Mouse (Mus musculus) retina, postnatal 1 day (tissue): ENCODE data around the gene Ccdc113.
A peak's percentile ranks its signal among the peaks of the same experiment; 100 is the strongest.
"Not testable (repeated sequence)": the region's sequence is repeated elsewhere in the genome, so short reads cannot be mapped to it uniquely, and the experiment has no call there.

ENCODE experiments used
- DNase-seq: peaks from one replicate; pipeline ENCODE4 v3.0.0-alpha.2; 2012

Gene Ccdc113

GRCm38 (mm10) chr8:95542191-95542590 is 8.3 kb downstream of the Ccdc113 start:
- DNase-seq: no peak

GRCm38 (mm10) chr8:95543065-95543464 is 9.2 kb downstream of the Ccdc113 start:
- no peak for DNase-seq

DNA sequence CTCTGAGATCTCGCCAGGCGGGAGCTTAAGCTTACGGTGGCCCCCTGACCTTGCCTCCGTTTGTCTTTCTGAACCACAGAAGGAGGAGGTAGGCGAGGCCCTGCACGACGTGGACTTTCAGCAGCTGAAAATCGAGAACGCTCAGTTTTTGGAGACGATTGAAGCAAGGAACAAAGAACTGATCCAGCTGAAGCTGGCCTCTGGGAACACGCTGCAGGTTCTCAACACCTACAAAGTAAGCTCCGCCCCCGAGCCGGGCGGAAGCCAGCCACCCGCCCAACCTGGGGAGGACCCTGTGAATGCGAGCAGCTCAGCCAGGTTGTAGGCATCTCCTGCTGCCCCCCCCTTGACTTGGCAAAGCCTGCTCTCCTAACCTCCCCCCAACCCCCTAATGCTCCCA is 11.9 kb downstream of the Ccdc113 start:
- no peak for DNase-seq

DNA sequence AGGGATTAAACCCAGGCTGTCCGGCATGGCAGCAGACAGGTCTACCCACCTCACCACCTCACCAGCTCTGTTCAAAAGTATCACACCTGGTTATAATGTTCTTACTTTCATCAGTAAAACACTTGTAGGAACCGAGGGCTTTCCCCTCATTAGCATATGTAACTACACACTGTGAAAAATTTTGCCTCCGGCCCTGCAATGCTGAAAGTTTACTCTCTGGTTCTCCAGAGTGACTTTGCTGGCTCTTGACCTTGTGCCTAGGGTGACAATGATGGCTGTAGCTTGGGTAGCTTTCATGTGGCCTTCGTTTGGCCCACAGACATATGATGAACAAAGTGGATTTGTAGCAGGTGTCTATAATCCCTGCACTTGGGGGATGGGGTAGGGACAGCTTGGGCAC is 13.1 kb downstream of the Ccdc113 start:
- DNase-seq: no peak

- DNase-seq: no peak
These were observed 14.0 kb downstream of the Ccdc113 start for GRCm38 (mm10) chr8:95547931-95548330.

DNA sequence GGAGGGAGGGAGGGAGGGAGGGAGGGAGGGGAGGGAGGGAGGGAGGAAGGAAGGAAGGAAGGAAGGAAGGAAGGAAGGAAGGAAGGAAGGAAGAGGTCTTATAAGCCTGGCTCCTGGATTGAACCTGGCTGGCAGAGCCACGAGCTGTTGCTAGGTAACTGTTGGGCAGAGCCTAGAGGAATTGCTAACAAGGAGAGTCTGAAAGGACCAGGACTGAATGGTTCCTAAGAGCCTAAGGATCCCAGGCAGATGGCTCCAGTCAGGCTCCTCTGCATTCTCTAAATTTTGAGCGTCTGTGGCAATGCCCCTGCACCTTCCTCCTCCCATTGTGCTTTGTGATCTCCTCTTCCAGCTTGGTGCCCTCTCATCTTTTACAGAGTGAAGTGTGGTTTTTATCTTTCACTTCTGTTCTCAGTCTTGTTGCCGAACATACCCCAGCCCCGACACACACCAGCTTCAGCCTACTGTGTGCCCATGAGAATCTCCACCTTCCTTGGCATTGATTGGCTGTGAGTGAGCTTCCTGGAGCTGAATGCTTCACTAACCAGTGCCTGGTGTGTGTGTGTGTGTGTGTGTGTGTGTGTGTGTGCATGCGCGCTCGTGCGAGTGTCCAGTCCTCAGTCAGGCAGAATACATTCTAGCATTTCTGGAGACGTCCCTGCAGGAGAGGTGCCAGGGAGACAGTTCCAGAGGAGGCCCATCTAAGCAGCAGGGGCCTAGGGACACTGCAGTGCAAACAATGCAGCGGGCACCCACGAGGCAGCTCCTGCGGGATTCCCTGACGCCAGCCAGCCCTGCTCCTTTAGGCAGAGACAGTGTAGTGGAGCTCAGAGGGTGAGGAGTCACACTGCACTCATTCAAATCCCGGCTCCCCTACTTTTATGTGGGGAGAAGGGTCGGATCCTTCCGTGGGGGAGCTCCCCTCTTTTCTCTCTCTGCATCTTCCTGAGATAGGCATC is 16.3 kb downstream of the Ccdc113 start:
- DNase-seq: peak; percentile 43

DNA sequence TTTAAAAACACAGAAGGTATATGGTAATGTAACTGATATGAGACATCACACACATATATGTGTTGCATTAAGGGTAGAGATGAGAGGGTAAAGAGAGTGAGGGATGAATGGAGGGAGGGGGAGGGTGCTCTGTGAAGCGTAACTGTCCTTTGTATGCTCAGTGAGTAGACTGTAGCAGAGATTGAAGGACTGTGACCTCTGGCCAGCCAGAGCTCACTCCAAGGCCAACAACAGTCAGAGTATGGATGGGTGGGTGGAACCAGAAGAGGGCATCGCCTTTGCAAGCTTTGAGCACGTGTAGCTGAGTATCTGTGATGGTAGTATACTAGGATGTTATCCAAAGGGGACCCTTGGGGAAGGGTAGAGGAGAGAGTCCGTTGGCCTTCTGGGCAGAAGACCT is 17.7 kb downstream of the Ccdc113 start:
- no peak for DNase-seq

- DNase-seq: no peak
These were observed 22.1 kb downstream of the Ccdc113 start for GRCm38 (mm10) chr8:95555963-95556362.

GRCm38 (mm10) chr8:95566217-95566616 is 32.3 kb downstream of the Ccdc113 start:
- peak; percentile 52 for DNase-seq

- peak; percentile 27 for DNase-seq
These were observed 32.9 kb downstream of the Ccdc113 start for GRCm38 (mm10) chr8:95566809-95567208.

DNA sequence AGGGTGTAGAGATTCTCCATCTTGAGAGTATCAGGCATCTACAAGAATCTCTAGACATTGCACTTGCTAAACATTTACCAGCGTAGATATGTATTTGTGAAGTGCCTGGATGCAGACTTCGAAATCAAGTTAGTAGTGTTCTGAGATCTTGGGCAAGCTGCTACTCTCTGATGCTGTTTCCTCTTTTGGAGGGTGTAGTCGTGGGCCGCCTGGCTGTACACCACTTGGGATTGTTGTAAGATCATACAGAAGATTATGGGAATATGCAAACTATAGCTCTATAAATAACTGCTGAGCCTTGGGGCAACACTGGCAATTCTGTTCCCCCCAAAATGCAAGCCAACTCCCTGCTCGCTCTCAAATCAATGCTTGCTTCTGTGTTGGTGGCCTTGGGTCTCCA is 39.3 kb downstream of the Ccdc113 start:
- DNase-seq: no peak

DNA sequence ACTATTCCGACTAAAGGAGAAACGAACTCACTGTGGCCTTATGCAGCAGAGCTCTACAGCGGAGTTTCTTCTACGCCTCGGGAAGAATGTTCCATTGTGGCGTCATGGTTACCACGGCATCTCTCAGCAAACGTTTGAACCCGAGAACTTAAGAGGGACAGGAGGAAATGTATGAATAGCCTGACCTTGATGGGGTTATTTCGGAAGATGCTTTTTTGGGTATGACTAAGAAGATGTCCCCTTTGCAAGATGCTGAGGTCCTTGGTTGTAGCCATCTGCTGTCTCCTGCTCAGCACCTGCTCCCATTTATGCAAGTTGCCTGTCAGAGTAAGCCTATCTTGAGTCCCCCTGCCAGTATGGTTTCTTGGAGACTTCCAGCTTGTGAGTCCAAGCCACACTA is 42.4 kb downstream of the Ccdc113 start, which contains the start of gene Prss54:
Gene Prss54 (minus strand): TSS at position 101 of the 400 bp plus-strand sequence.
- DNase-seq: no peak

DNA sequence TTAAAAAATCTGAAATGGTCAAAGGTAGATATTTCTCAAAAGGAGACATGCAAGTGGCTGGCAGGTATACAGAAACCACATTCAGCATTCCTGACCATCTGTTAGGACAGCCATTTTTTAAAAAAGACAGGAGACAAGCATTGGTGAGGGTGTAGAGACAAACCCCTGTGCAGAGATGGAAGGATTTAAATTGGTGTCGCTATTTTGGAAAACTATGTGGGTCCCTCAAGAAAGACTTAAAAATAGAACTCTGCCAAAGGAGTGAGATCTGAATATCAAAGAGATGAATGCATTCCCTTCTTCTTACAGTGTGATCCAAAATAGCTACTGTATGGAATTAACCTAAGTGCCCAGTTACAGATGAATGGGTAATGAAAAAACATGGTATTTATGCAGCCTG is 53.5 kb downstream of the Ccdc113 start:
- no peak for DNase-seq

GRCm38 (mm10) chr8:95589282-95589681 is 55.4 kb downstream of the Ccdc113 start:
- DNase-seq: no peak

DNA sequence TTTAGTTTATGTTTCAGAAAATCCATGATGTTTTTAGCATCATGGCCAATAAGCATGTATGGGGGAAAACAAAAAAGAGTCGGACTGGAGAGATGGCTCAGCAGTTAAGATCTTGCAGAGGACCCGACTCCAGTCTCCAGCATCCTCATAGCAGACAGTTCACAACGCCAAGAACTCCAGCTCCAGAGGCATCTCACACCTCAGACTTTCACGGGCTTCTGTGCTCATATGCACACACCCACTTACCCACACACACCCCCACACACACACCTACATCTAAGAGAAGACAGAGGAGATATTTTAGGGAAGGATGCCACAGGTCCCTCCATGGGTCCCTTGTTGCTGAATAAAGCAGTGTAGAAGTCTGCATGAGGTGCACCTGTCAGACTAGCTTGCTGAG is 56.7 kb downstream of the Ccdc113 start:
- no peak for DNase-seq

GRCm38 (mm10) chr8:95592131-95592780 is 58.4 kb downstream of the Ccdc113 start:
- DNase-seq: no peak

DNA sequence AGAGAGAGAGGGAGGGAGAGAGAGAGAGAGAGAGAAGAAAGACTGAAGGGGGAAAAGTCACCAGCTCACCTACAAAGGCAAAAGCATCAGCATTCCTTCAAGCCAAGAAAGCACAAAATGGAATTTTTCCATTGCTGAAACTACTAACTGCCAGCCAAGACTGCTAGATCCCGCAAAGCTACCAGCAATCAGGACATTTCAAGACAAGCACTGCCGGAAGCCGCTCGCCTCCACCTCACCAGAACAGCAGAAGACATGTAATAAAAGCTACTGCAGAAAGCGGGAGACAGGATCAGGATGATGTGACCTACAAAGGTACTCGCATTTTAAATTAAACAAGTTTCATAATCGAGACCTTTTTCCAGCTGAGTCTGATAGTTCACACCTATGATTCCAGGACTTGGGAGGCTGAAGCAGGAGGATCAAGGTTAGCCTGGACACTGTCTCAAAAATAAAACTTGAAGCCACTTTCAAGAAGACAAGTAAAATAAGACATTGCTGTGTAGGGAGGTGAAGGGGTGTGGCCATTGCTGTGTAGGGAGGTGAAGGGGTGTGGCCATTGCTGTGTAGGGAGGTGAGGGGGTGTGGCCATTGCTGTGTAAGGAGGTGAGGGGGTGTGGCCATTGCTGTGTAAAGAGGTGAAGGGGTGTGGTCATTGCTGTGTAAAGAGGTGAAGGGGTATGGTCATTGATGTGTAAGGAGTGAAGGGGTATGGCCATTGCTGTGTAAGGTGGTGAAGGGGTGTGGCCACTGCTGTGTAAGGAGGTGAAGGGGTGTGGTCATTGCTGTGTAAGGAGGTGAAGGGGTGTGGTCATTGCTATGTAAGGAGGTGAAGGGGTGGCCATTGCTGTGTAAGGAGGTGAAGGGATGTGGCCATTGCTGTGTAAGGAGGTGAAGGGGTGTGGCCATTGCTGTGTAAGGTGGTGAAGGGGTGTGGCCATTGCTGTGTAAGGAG is 59.8 kb downstream of the Ccdc113 start:
- DNase-seq: no peak

DNA sequence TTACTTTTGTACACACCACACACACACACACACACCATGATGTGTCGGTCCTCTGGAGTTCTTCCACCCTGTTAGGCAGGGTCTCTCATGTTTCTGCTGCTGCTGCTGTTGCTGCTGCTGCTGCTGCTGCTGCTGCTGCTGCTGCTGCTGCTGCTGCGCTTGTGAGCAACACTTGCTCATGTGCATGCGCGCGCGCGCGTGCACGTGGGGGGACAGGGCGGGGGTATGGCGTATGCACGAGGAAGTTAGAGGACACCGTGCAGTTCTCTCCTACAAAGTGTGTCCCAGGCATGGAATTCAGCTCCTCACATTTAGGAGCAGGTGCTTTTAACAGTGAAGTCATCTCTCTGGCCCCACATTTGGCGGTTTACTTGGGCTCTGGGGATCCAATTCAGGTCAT is 61.2 kb downstream of the Ccdc113 start:
- DNase-seq: no peak

- no peak for DNase-seq
These were observed 63.0 kb downstream of the Ccdc113 start for GRCm38 (mm10) chr8:95596841-95597241.

DNA sequence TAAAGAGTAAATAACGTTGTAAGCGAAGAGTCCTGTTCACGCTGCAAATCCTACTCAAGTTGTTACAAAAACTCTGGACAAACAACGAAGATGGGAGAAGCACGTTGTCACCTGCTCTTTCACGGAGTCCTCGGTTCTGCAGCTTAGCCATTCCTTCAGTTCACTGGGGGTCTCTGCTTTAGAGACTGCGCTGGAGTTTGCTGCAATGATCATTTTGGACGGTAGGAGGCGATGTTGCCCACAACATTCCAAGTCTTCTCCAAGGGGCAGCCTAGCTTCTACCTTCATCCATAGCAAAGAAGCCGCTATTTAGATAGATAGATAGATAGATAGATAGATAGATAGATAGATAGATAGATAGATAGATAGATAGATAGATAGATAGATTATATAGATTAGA is 66.0 kb downstream of the Ccdc113 start:
- DNase-seq: peak; percentile 84

GRCm38 (mm10) chr8:95601306-95601705 is 67.4 kb downstream of the Ccdc113 start:
- DNase-seq: no peak

GRCm38 (mm10) chr8:95602168-95602567 is 68.3 kb downstream of the Ccdc113 start:
- DNase-seq: no peak

GRCm38 (mm10) chr8:95606509-95606908 is 72.6 kb downstream of the Ccdc113 start:
- DNase-seq: not testable (repeated sequence)
